Mouse (Mus musculus) hindbrain, embryonic 16.5 days (tissue): ENCODE results near the gene Snd1. TPM values are rescaled to one million over a fixed set of nuclear protein-coding genes. Genes with fewer than 3 reads are reported as not detected.

Experiments
- ATAC-seq: fragments of 200-750 bp; cut with Nextera tagmentation; 2 replicates; pipeline ENCODE4 v1.8.0; 2017; ENCODE audit warnings: moderate TSS enrichment, moderate library complexity
- H3K27ac ChIP-seq: fragments of 300-500 bp; sonication (generic); 2 replicates; pipeline ENCODE4 v1.5.1; 2014; ENCODE audit warnings: low read depth, mild to moderate bottlenecking, control low read depth, low read length, moderate library complexity
- H3K27me3 ChIP-seq: fragments of 300-500 bp; sonication (generic); replicated peaks from 2 replicates; pipeline ENCODE4 v1.6.1; 2014; ENCODE audit warnings: low read length; ENCODE audit not compliant: control insufficient read depth, insufficient read depth
- H3K36me3 ChIP-seq: fragments of 300-500 bp; sonication (generic); 2 replicates; pipeline ENCODE4 v1.6.1; 2014; ENCODE audit warnings: mild to moderate bottlenecking, low read length, moderate library complexity, mixed read lengths; ENCODE audit not compliant: control insufficient read depth, insufficient read depth
- H3K4me1 ChIP-seq: fragments of 300-500 bp; sonication (generic); 2 replicates; pipeline ENCODE4 v1.6.1; 2014; ENCODE audit warnings: low read depth, low read length; ENCODE audit not compliant: control insufficient read depth, insufficient read depth
- H3K4me2 ChIP-seq: fragments of 300-500 bp; sonication (generic); 2 replicates; pipeline ENCODE4 v1.6.1; 2014; ENCODE audit warnings: mild to moderate bottlenecking, low read length, control low read depth, moderate library complexity
- H3K4me3 ChIP-seq: fragments of 300-500 bp; sonication (generic); 2 replicates; pipeline ENCODE4 v1.5.1; 2014; ENCODE audit warnings: mild to moderate bottlenecking, low read length, control low read depth, moderate library complexity
- H3K9ac ChIP-seq: fragments of 300-500 bp; sonication (generic); 2 replicates; pipeline ENCODE4 v1.6.1; 2014; ENCODE audit warnings: low read depth, mild to moderate bottlenecking, control low read depth, low read length, moderate library complexity
- H3K9me3 ChIP-seq: fragments of 300-500 bp; sonication (generic); 2 replicates; pipeline ENCODE4 v1.6.1; 2014; ENCODE audit warnings: mild to moderate bottlenecking, low read length, moderate library complexity; ENCODE audit not compliant: control insufficient read depth
- WGBS: fragments of 180-500 bp; shearing (Covaris S2); extraction: QIAGEN DNeasy Blood & Tissue Kit; methylation state at CpG from one replicate; pipeline ENCODE4 v1.1.7; 2014; 5-methylcytosine and 5-hydroxymethylcytosine counted together
- polyA plus RNA-seq: library from polyadenylated mRNA; unstranded; fragments of >200 nt; fragmentation: Nextera tagmentation; extraction: Ambion mirVana; gene quantifications from 2 replicates; pipeline ENCODE4 v1.2.1, GENCODE M21; 2015

Gene Snd1
- polyA plus RNA-seq, 1 experiment from 2014 or later, result 69.7 TPM

GRCm38 (mm10) chr6:28761728-28762127, 286.8 kb downstream of the Snd1 start:
- no peaks in the 10 kb centered on the region for H3K36me3 ChIP-seq
- no peak overlapping the region for H3K4me3 ChIP-seq
- H3K4me1 ChIP-seq, result peaks cover 6% of the 10 kb centered on the region
- no peak overlapping the region for H3K27ac ChIP-seq
- H3K4me2 ChIP-seq, result no peak overlapping the region
- ATAC-seq, result no peak
- no peaks in the 10 kb centered on the region for H3K27me3 ChIP-seq
- WGBS, result 36% methylated on average over 3 of the region's 3 CpGs
- H3K9me3 ChIP-seq, result no peaks in the 10 kb centered on the region
- no peak overlapping the region for H3K9ac ChIP-seq

GRCm38 (mm10) chr6:28762132-28762775, 287.3 kb downstream of the Snd1 start:
- WGBS, result 24% methylated on average over 5 of the region's 5 CpGs
- 0 out of 2 replicates have a peak, but pooled peaks have one; percentile 21 for ATAC-seq
- H3K4me3 ChIP-seq, result no peak overlapping the region
- no peak overlapping the region for H3K27ac ChIP-seq
- no peak overlapping the region for H3K4me2 ChIP-seq
- no peaks in the 10 kb centered on the region for H3K9me3 ChIP-seq
- H3K9ac ChIP-seq, result no peak overlapping the region
- no peaks in the 10 kb centered on the region for H3K27me3 ChIP-seq
- peaks cover 4% of the 10 kb centered on the region for H3K4me1 ChIP-seq
- H3K36me3 ChIP-seq, result no peaks in the 10 kb centered on the region

GRCm38 (mm10) chr6:28766622-28767021, 291.7 kb downstream of the Snd1 start:
- Histone ChIP-seq H3K27me3 (no peaks in the 10 kb centered on the region), H3K4me2 (no peak overlapping the region), H3K27ac (no peak overlapping the region), H3K36me3 (no peaks in the 10 kb centered on the region), H3K9me3 (no peaks in the 10 kb centered on the region), H3K9ac (no peak overlapping the region), H3K4me3 (no peak overlapping the region), H3K4me1 (peaks cover 3% of the 10 kb centered on the region)
- ATAC-seq, result no peak
- 78% methylated on average over 3 of the region's 3 CpGs for WGBS

DNA sequence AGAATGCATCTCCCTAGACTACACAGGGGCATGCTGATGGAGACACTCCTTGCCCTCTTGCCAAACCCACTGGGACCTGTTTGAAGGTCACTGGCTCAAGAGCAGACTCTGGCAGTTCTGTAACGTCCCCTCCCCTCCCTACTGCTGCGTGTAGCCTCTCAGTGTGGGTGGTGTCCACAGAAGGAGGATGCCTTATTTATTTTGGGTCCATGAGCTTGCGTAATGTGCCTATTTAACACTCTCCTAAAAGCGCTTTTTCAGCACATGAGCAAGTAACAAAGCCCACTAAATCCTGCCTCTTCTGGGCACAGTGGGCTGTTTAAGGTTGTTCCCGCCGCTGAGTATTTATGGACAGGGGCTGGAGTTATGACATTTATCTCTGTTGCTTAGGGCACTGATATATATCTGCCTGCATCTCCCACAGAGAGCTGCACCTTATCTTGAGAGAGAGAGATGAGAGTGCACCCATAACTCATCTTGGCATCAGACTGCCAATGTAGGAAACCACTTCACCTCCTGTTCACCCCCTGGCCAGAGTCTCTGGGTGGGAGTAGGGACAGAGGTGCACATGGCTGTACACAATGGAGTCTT, 293.0 kb downstream of the Snd1 start:
- Histone ChIP-seq H3K4me2 (no peak overlapping the region), H3K9ac (no peak overlapping the region), H3K36me3 (no peaks in the 10 kb centered on the region), H3K4me1 (no peaks in the 10 kb centered on the region), H3K27me3 (no peaks in the 10 kb centered on the region), H3K27ac (no peak overlapping the region), H3K9me3 (no peaks in the 10 kb centered on the region), H3K4me3 (no peak overlapping the region)
- ATAC-seq, result no peak
- 84% methylated on average over 6 of the region's 6 CpGs for WGBS

DNA sequence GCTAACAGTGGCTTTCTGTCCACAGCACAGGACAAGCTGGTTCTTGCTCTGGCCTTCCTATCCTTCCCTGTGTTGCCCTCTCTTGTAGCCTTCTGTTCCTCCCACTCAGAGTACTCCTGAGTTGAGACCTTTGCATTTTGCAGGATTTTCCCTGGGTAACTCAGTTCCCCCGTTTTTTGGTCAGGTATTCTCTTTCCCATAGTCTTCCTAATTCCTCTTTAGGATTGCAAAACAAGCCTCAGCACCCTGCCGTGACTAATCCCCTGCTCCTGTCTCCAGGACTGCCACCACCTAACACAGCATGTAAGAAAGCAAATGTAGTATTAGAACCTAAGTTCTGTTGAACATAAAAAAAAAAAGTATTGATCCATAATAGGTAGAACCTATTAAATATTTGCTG, 296.4 kb downstream of the Snd1 start:
- Histone ChIP-seq H3K9me3 (no peaks in the 10 kb centered on the region), H3K27me3 (no peaks in the 10 kb centered on the region), H3K27ac (no peak overlapping the region), H3K4me2 (no peak overlapping the region), H3K9ac (no peak overlapping the region), H3K4me3 (no peak overlapping the region), H3K4me1 (no peaks in the 10 kb centered on the region), H3K36me3 (no peaks in the 10 kb centered on the region)
- ATAC-seq, result no peak
- WGBS, result 36% methylated on average over 2 of the region's 2 CpGs

DNA sequence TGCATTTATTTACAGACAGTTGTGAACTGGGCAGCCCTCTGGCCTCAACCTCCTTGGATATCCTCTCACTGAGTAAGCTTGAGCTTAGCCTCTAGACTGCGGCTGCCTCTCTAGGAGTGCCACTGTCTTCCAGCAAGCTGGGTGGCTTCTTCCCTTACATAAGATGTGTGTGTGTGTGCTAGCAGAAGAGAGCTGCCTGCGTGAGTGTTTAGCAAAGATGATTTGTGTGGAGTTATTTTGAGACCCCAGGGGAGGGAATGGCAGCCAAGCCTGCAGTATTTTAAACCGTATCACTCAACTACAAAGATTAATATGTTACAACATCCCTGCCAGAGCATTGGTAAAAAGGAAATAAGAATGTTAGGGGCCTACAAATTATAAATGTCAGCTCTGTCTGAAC, 306.8 kb downstream of the Snd1 start:
- H3K4me1 ChIP-seq, result no peaks in the 10 kb centered on the region
- no peak overlapping the region for H3K4me3 ChIP-seq
- 52% methylated on average over 3 of the region's 3 CpGs for WGBS
- no peaks in the 10 kb centered on the region for H3K9me3 ChIP-seq
- no peak overlapping the region for H3K27ac ChIP-seq
- no peak overlapping the region for H3K9ac ChIP-seq
- H3K27me3 ChIP-seq, result no peaks in the 10 kb centered on the region
- H3K4me2 ChIP-seq, result no peak overlapping the region
- no peaks in the 10 kb centered on the region for H3K36me3 ChIP-seq
- ATAC-seq, result peak; percentile 48; the same call in 1 of the 2 replicates

GRCm38 (mm10) chr6:28783082-28783647, 308.2 kb downstream of the Snd1 start:
- Histone ChIP-seq H3K4me2 (no peak overlapping the region), H3K9me3 (no peaks in the 10 kb centered on the region), H3K4me3 (no peak overlapping the region), H3K27ac (no peak overlapping the region), H3K36me3 (no peaks in the 10 kb centered on the region), H3K9ac (no peak overlapping the region), H3K27me3 (no peaks in the 10 kb centered on the region), H3K4me1 (no peaks in the 10 kb centered on the region)
- ATAC-seq, result peak; percentile 41; the same call in 1 of the 2 replicates
- WGBS, result 43% methylated on average over 4 of the region's 4 CpGs

DNA sequence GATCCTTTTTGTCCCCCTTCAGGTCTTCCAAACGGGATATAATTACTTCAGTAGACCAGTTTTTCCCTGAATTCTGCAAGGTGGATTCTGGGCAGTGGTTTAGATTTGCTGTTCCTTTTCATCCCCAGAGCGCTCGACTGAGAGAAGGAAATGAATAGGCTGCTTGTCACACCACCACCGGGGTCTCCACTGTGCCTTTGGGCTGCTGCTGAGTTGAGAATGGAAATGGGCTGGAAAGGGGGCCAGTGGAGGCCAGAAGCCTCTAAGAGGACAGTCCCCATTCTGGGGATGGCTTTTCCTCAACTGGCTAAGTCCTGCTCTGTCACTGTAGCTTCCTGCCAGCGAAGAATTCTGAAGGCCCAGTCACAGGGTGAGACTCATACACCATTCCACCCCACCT, 309.0 kb downstream of the Snd1 start:
- Histone ChIP-seq H3K27ac (no peak overlapping the region), H3K9me3 (no peaks in the 10 kb centered on the region), H3K27me3 (no peaks in the 10 kb centered on the region), H3K9ac (no peak overlapping the region), H3K4me1 (no peaks in the 10 kb centered on the region), H3K4me2 (no peak overlapping the region), H3K36me3 (no peaks in the 10 kb centered on the region), H3K4me3 (no peak overlapping the region)
- ATAC-seq, result 0 out of 2 replicates have a peak, but pooled peaks have one; percentile 35
- WGBS, result 32% methylated on average over 5 of the region's 5 CpGs

GRCm38 (mm10) chr6:28785770-28786169, 310.8 kb downstream of the Snd1 start:
- Histone ChIP-seq H3K27me3 (no peaks in the 10 kb centered on the region), H3K4me2 (no peak overlapping the region), H3K4me3 (no peak overlapping the region), H3K9me3 (no peaks in the 10 kb centered on the region), H3K4me1 (no peaks in the 10 kb centered on the region), H3K27ac (no peak overlapping the region), H3K36me3 (no peaks in the 10 kb centered on the region), H3K9ac (no peak overlapping the region)
- no peak for ATAC-seq
- WGBS, result 80% methylated on average over 8 of the region's 8 CpGs
